Mouse (Mus musculus) limb, embryonic 14.5 days (tissue): ENCODE results near the gene Slain2. TPM values are rescaled to one million over a fixed set of nuclear protein-coding genes. Genes with fewer than 3 reads are reported as not detected.
"Not testable (repeated sequence)": the region's sequence is repeated elsewhere in the genome, so short reads cannot be mapped to it uniquely, and the experiment has no call there.

Experiments
- ATAC-seq: fragments of 200-750 bp; cut with Nextera tagmentation; 2 replicates; pipeline ENCODE4 v1.8.0; 2017; ENCODE audit warnings: low read depth, moderate number of reproducible peaks, moderate TSS enrichment; ENCODE audit not compliant: low FRiP score
- DNase-seq: peaks from one replicate; pipeline ENCODE4 v3.0.0-alpha.2; 2015; ENCODE audit warnings: low spot score
- H3K27ac ChIP-seq: fragments of 300-500 bp; sonication (generic); replicated peaks from 2 replicates; pipeline ENCODE4 v1.5.1; 2014; ENCODE audit warnings: low read depth, mild to moderate bottlenecking, low read length, moderate library complexity, mixed read lengths
- H3K27me3 ChIP-seq: fragments of 300-500 bp; sonication (generic); 2 replicates; pipeline ENCODE4 v1.6.1; 2014; ENCODE audit warnings: low read length, mixed read lengths; ENCODE audit not compliant: control insufficient read depth, insufficient read depth
- H3K36me3 ChIP-seq: fragments of 300-500 bp; sonication (generic); 2 replicates; pipeline ENCODE4 v1.6.1; 2014; ENCODE audit warnings: mild to moderate bottlenecking, low read length, moderate library complexity, mixed read lengths; ENCODE audit not compliant: control insufficient read depth, insufficient read depth
- H3K4me1 ChIP-seq: fragments of 300-500 bp; sonication (generic); 2 replicates; pipeline ENCODE4 v1.6.1; 2014; ENCODE audit warnings: antibody characterized with exemption, low read length, mixed read lengths; ENCODE audit not compliant: control insufficient read depth, insufficient read depth
- H3K4me2 ChIP-seq: fragments of 300-500 bp; sonication (generic); replicated peaks from 2 replicates; pipeline ENCODE4 v1.6.1; 2014; ENCODE audit warnings: low read depth, mild to moderate bottlenecking, low read length, moderate library complexity; ENCODE audit not compliant: severe bottlenecking
- H3K4me3 ChIP-seq: fragments of 300-500 bp; sonication (generic); replicated peaks from 2 replicates; pipeline ENCODE4 v1.5.1; 2014; ENCODE audit warnings: low read length
- H3K9ac ChIP-seq: fragments of 300-500 bp; sonication (generic); 2 replicates; pipeline ENCODE4 v1.6.1; 2014; ENCODE audit warnings: mild to moderate bottlenecking, low read depth, low read length, moderate library complexity; ENCODE audit not compliant: severe bottlenecking
- H3K9me3 ChIP-seq: fragments of 300-500 bp; sonication (generic); 2 replicates; pipeline ENCODE4 v1.6.1; 2016; ENCODE audit warnings: low read length; ENCODE audit not compliant: control insufficient read depth
- POLR2A ChIP-seq: fragments of 200-500 bp; IDR thresholded peaks from 2 replicates; pipeline ENCODE4 v1.8.0; 2012; ENCODE audit warnings: inconsistent platforms, mild to moderate bottlenecking, moderate library complexity, borderline replicate concordance; ENCODE audit not compliant: insufficient read depth, insufficient read length; ENCODE audit errors: extremely low read depth
- WGBS: fragments of 180-500 bp; shearing (Covaris S2); extraction: QIAGEN DNeasy Blood & Tissue Kit; methylation state at CpG from one replicate; pipeline ENCODE4 v1.1.7; 2014; 5-methylcytosine and 5-hydroxymethylcytosine counted together
- polyA plus RNA-seq, 2 experiments: library from polyadenylated mRNA; depleted of rRNA in 1 of 2; stranded (reverse) in 1 of 2; unstranded in 1 of 2; fragments of >200 nt; fragmentation: Nextera tagmentation in 1 of 2; extraction: Ambion mirVana in 1 of 2; gene quantifications; 2 replicates each; pipeline versions ENCODE4 v1.2.1 to v1.2.3; 2012 to 2014

The Slain2 gene
- polyA plus RNA-seq, 2 experiments, result 24.2 to 28.0 TPM

DNA sequence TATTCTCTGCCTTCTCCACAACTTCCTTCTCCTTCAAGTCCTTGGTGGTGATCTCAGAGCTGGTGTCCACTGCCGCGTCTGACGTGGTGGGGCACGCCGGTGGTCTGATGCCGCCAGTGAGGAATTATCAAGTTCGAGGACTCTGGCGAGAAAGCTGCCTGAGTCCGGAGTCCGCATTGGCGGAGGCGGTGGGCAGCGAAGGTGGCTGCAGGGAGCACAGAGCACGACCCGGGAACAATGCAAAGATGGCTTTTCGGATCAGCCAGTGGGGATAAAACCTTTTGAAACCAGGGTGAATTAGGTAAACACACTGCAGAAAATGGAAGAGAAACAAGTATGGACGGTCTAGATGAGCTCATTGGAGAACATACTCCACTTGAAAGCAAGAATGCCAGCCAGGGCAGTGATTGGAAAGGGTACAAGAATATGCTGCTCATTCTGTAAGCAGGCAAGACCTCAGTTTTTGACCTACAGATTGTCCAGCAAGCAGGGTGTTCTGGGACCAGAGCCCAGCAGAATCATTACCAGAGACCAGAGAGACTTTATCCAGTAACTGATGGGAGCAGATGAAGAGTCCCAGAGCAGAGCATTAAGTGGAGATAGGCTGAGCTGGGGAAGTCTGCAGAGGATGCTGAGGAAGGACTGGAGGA lies 19.0 kb downstream of the Slain2 start:
- no peak overlapping the region for H3K27ac ChIP-seq
- no peak overlapping the region for H3K4me2 ChIP-seq
- no peak overlapping the region for H3K9ac ChIP-seq
- no peaks in the 10 kb centered on the region for H3K4me1 ChIP-seq
- H3K4me3 ChIP-seq, result no peak overlapping the region
- H3K36me3 ChIP-seq, result peaks cover 6% of the 10 kb centered on the region
- no peak for TF ChIP-seq POLR2A
- DNase-seq (no peak), ATAC-seq (no peak)
- 95% methylated on average over 17 of the region's 17 CpGs for WGBS
- no peaks in the 10 kb centered on the region for H3K27me3 ChIP-seq
- H3K9me3 ChIP-seq, result no peaks in the 10 kb centered on the region

DNA sequence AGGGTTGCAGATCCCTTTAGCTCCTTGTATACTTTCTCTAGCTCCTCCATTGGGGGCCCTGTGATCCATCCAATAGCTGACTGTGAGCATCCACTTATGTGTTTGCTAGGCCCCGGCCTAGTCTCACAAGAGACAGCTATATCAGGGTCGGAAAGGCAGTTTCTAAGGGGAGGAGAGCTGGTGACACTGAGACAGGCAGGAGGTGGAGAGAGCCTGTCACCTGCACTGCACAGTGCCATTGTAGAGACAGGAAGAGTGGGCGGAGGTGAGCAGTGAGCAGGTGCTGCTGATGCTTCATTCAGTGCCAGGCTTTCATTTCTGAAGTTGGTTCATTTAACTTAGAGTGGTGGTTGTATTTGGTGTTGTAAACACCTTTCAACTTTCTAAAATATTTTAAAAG lies 24.3 kb downstream of the Slain2 start:
- not testable (repeated sequence) for H3K4me1 ChIP-seq, H3K4me3 ChIP-seq, H3K9ac ChIP-seq, H3K27me3 ChIP-seq, H3K36me3 ChIP-seq, H3K4me2 ChIP-seq, ATAC-seq, H3K27ac ChIP-seq, H3K9me3 ChIP-seq, DNase-seq
- 92% methylated on average over 3 of the region's 3 CpGs for WGBS

- no peak for TF ChIP-seq POLR2A
- Histone ChIP-seq H3K4me1 (no peaks in the 10 kb centered on the region), H3K4me3 (no peak overlapping the region), H3K27ac (no peak overlapping the region), H3K36me3 (peaks cover 7% of the 10 kb centered on the region; the same call in 1 of the 2 replicates), H3K27me3 (no peaks in the 10 kb centered on the region), H3K9ac (no peak overlapping the region), H3K4me2 (no peak overlapping the region), H3K9me3 (no peaks in the 10 kb centered on the region)
- no peak for ATAC-seq
- DNase-seq, result no peak
- 98% methylated on average over 2 of the region's 2 CpGs for WGBS
Measured at GRCm38 (mm10) chr5:72939311-72939710, 25.2 kb downstream of the Slain2 start.

- 90% methylated on average over 5 of the region's 5 CpGs for WGBS
- ATAC-seq (no peak), DNase-seq (no peak)
- Histone ChIP-seq H3K36me3 (peaks cover 7% of the 10 kb centered on the region; the same call in 1 of the 2 replicates), H3K9me3 (no peaks in the 10 kb centered on the region), H3K4me2 (no peak overlapping the region), H3K27ac (no peak overlapping the region), H3K9ac (no peak overlapping the region), H3K4me1 (no peaks in the 10 kb centered on the region), H3K27me3 (no peaks in the 10 kb centered on the region), H3K4me3 (no peak overlapping the region)
- TF ChIP-seq POLR2A, result no peak
Measured at GRCm38 (mm10) chr5:72940906-72941432, 26.9 kb downstream of the Slain2 start.

GRCm38 (mm10) chr5:72948136-72948535 lies 34.0 kb downstream of the Slain2 start:
- no peaks in the 10 kb centered on the region for H3K27me3 ChIP-seq
- no peak overlapping the region for H3K4me2 ChIP-seq
- H3K36me3 ChIP-seq, result peaks cover 12% of the 10 kb centered on the region
- 83% methylated on average over 1 of the region's 1 CpGs for WGBS
- no peak overlapping the region for H3K9ac ChIP-seq
- no peaks in the 10 kb centered on the region for H3K4me1 ChIP-seq
- H3K9me3 ChIP-seq, result no peaks in the 10 kb centered on the region
- DNase-seq, result no peak
- no peak for ATAC-seq
- no peak for TF ChIP-seq POLR2A
- H3K27ac ChIP-seq, result no peak overlapping the region
- no peak overlapping the region for H3K4me3 ChIP-seq
